Mouse (Mus musculus) heart, embryonic 12.5 days (tissue): ENCODE data around the gene Krt2. TPM values are rescaled to one million over a fixed set of nuclear protein-coding genes. Genes with fewer than 3 reads are reported as not detected.

ENCODE experiments used
- ATAC-seq: fragments of 200-750 bp; cut with Nextera tagmentation; 2 replicates; pipeline ENCODE4 v1.8.0; 2017; ENCODE audit warnings: moderate TSS enrichment, moderate library complexity; ENCODE audit not compliant: insufficient number of reproducible peaks, low FRiP score
- H3K27ac ChIP-seq: fragments of 300-500 bp; sonication (generic); 2 replicates; pipeline ENCODE4 v1.5.1; 2016; ENCODE audit warnings: mild to moderate bottlenecking, moderate library complexity; ENCODE audit not compliant: poor library complexity, severe bottlenecking
- H3K27me3 ChIP-seq: fragments of 300-500 bp; sonication (generic); replicated peaks from 2 replicates; pipeline ENCODE4 v1.6.1; 2016; ENCODE audit warnings: mild to moderate bottlenecking, moderate library complexity
- H3K36me3 ChIP-seq: fragments of 300-500 bp; sonication (generic); 2 replicates; pipeline ENCODE4 v1.6.1; 2016; ENCODE audit warnings: mild to moderate bottlenecking, moderate library complexity
- H3K4me1 ChIP-seq: fragments of 300-500 bp; sonication (generic); replicated peaks from 2 replicates; pipeline ENCODE4 v1.6.1; 2016; ENCODE audit warnings: mild to moderate bottlenecking
- H3K4me2 ChIP-seq: fragments of 300-500 bp; sonication (generic); 2 replicates; pipeline ENCODE4 v1.6.1; 2016; ENCODE audit warnings: mild to moderate bottlenecking, moderate library complexity
- H3K4me3 ChIP-seq: fragments of 300-500 bp; sonication (generic); 2 replicates; pipeline ENCODE4 v1.5.1; 2016; ENCODE audit warnings: mild to moderate bottlenecking
- H3K9ac ChIP-seq: fragments of 300-500 bp; sonication (generic); 2 replicates; pipeline ENCODE4 v1.6.1; 2016; ENCODE audit warnings: mild to moderate bottlenecking, moderate library complexity
- H3K9me3 ChIP-seq: fragments of 300-500 bp; sonication (generic); replicated peaks from 2 replicates; pipeline ENCODE4 v1.6.1; 2016; ENCODE audit warnings: mild to moderate bottlenecking, moderate library complexity
- WGBS: fragments of 180-500 bp; shearing (Covaris S2); methylation state at CpG from one replicate; pipeline ENCODE4 v1.1.7; 2016; 5-methylcytosine and 5-hydroxymethylcytosine counted together
- polyA plus RNA-seq: library from polyadenylated mRNA; unstranded; fragments of >200 nt; fragmentation: Nextera tagmentation; extraction: Ambion mirVana; gene quantifications from 2 replicates; pipeline ENCODE4 v1.2.1, GENCODE M21; 2016

Gene Krt2
- polyA plus RNA-seq, 1 experiment from 2014 or later = not detected

GRCm38 (mm10) chr15:101843192-101843591 lies 25.2 kb upstream of the Krt2 start:
- H3K9ac ChIP-seq = no peak overlapping the region
- no peak overlapping the region for H3K4me2 ChIP-seq
- no peak overlapping the region for H3K4me3 ChIP-seq
- no peak overlapping the region for H3K27ac ChIP-seq
- ATAC-seq = no peak
- WGBS = 65% methylated on average over 9 of the region's 9 CpGs
- no peaks in the 10 kb centered on the region for H3K9me3 ChIP-seq
- peaks cover 6% of the 10 kb centered on the region; the same call in 1 of the 2 replicates for H3K4me1 ChIP-seq
- peaks cover 47% of the 10 kb centered on the region for H3K27me3 ChIP-seq
- no peaks in the 10 kb centered on the region for H3K36me3 ChIP-seq

- Histone ChIP-seq H3K4me1 (no peaks in the 10 kb centered on the region), H3K27ac (no peak overlapping the region), H3K4me3 (no peak overlapping the region), H3K9me3 (no peaks in the 10 kb centered on the region), H3K27me3 (peaks cover 17% of the 10 kb centered on the region), H3K4me2 (no peak overlapping the region), H3K9ac (no peak overlapping the region), H3K36me3 (no peaks in the 10 kb centered on the region)
- no peak for ATAC-seq
- WGBS = 62% methylated on average over 5 of the region's 5 CpGs
These were observed 16.9 kb upstream of the Krt2 start for GRCm38 (mm10) chr15:101834784-101835328.

GRCm38 (mm10) chr15:101833131-101833530 lies 15.2 kb upstream of the Krt2 start:
- Histone ChIP-seq H3K9ac (no peak overlapping the region), H3K4me2 (no peak overlapping the region), H3K4me3 (no peak overlapping the region), H3K27ac (no peak overlapping the region), H3K9me3 (no peaks in the 10 kb centered on the region), H3K36me3 (no peaks in the 10 kb centered on the region), H3K4me1 (no peaks in the 10 kb centered on the region), H3K27me3 (peaks cover 14% of the 10 kb centered on the region; the same call in 1 of the 2 replicates)
- ATAC-seq = no peak
- WGBS = 39% methylated on average over 6 of the region's 6 CpGs

- H3K4me3 ChIP-seq = no peak overlapping the region
- WGBS = 66% methylated on average over 5 of the region's 5 CpGs
- H3K4me2 ChIP-seq = no peak overlapping the region
- no peaks in the 10 kb centered on the region for H3K36me3 ChIP-seq
- no peak overlapping the region for H3K27ac ChIP-seq
- H3K4me1 ChIP-seq = peaks cover 6% of the 10 kb centered on the region
- no peak overlapping the region for H3K9ac ChIP-seq
- peaks cover 17% of the 10 kb centered on the region; the same call in 1 of the 2 replicates for H3K27me3 ChIP-seq
- ATAC-seq = no peak
- H3K9me3 ChIP-seq = no peaks in the 10 kb centered on the region
These were observed 11.5 kb upstream of the Krt2 start for GRCm38 (mm10) chr15:101829441-101829840.

- H3K27ac ChIP-seq = no peak overlapping the region
- 21% methylated on average over 3 of the region's 3 CpGs for WGBS
- H3K4me1 ChIP-seq = peaks cover 9% of the 10 kb centered on the region
- no peak overlapping the region for H3K4me3 ChIP-seq
- no peak overlapping the region for H3K9ac ChIP-seq
- H3K27me3 ChIP-seq = peaks cover 36% of the 10 kb centered on the region
- H3K4me2 ChIP-seq = no peak overlapping the region
- no peaks in the 10 kb centered on the region for H3K36me3 ChIP-seq
- H3K9me3 ChIP-seq = no peaks in the 10 kb centered on the region
- no peak for ATAC-seq
These were observed 3.8 kb upstream of the Krt2 start for GRCm38 (mm10) chr15:101821786-101822185.

- peaks cover 38% of the 10 kb centered on the region for H3K27me3 ChIP-seq
- no peak overlapping the region for H3K4me3 ChIP-seq
- no peak for ATAC-seq
- 72% methylated on average over 11 of the region's 11 CpGs for WGBS
- no peaks in the 10 kb centered on the region for H3K4me1 ChIP-seq
- no peak overlapping the region for H3K27ac ChIP-seq
- no peak overlapping the region for H3K9ac ChIP-seq
- no peaks in the 10 kb centered on the region for H3K9me3 ChIP-seq
- no peak overlapping the region for H3K4me2 ChIP-seq
- no peaks in the 10 kb centered on the region for H3K36me3 ChIP-seq
These were observed 14.7 kb downstream of the Krt2 start for GRCm38 (mm10) chr15:101803052-101803822.

- no peak for ATAC-seq
- no peak within 1 kb of the TSS for H3K9ac ChIP-seq
- peaks cover 38% of the 10 kb centered on the region for H3K27me3 ChIP-seq
- 71% methylated on average over 6 of the region's 6 CpGs for WGBS
- H3K27ac ChIP-seq = no peak within 1 kb of the TSS
- H3K9me3 ChIP-seq = no peaks in the 10 kb centered on the region
- no peaks in the 10 kb centered on the region for H3K36me3 ChIP-seq
- H3K4me2 ChIP-seq = no peak within 1 kb of the TSS
- H3K4me1 ChIP-seq = no peaks in the 10 kb centered on the region
- H3K4me3 ChIP-seq = no peak within 1 kb of the TSS
These were observed 15.6 kb downstream of the Krt2 start, which contains the start of gene Krt73 for GRCm38 (mm10) chr15:101802296-101802835. Krt73 (minus strand) TSS chr15:101802346.

GRCm38 (mm10) chr15:101790867-101791266 lies 27.1 kb downstream of the Krt2 start:
- Histone ChIP-seq H3K4me2 (no peak overlapping the region), H3K9ac (no peak overlapping the region), H3K4me1 (no peaks in the 10 kb centered on the region), H3K9me3 (no peaks in the 10 kb centered on the region), H3K27me3 (peaks cover 48% of the 10 kb centered on the region), H3K27ac (no peak overlapping the region), H3K36me3 (no peaks in the 10 kb centered on the region), H3K4me3 (no peak overlapping the region)
- WGBS = 18% methylated on average over 3 of the region's 3 CpGs
- ATAC-seq = no peak

- no peak within 1 kb of the TSS for H3K27ac ChIP-seq
- no peaks in the 10 kb centered on the region for H3K9me3 ChIP-seq
- ATAC-seq = no peak
- no peaks in the 10 kb centered on the region for H3K4me1 ChIP-seq
- no peak within 1 kb of the TSS for H3K9ac ChIP-seq
- H3K36me3 ChIP-seq = no peaks in the 10 kb centered on the region
- 81% methylated on average over 18 of the region's 18 CpGs for WGBS
- H3K4me2 ChIP-seq = no peak within 1 kb of the TSS
- H3K4me3 ChIP-seq = no peak within 1 kb of the TSS
- peaks cover 50% of the 10 kb centered on the region for H3K27me3 ChIP-seq
These were observed 31.6 kb downstream of the Krt2 start, which contains the start of gene Krt72 for GRCm38 (mm10) chr15:101786360-101786759. Krt72 (minus strand) TSS chr15:101786460.

- Histone ChIP-seq H3K4me1 (no peaks in the 10 kb centered on the region), H3K4me2 (no peak overlapping the region), H3K9me3 (no peaks in the 10 kb centered on the region), H3K36me3 (no peaks in the 10 kb centered on the region), H3K27me3 (peaks cover 68% of the 10 kb centered on the region), H3K9ac (no peak overlapping the region), H3K27ac (no peak overlapping the region), H3K4me3 (no peak overlapping the region)
- 79% methylated on average over 10 of the region's 10 CpGs for WGBS
- no peak for ATAC-seq
These were observed 44.5 kb downstream of the Krt2 start for GRCm38 (mm10) chr15:101773420-101773819.

GRCm38 (mm10) chr15:101772711-101773081 lies 45.3 kb downstream of the Krt2 start:
- Histone ChIP-seq H3K27ac (no peak overlapping the region), H3K4me2 (no peak overlapping the region), H3K27me3 (peaks cover 65% of the 10 kb centered on the region), H3K4me3 (no peak overlapping the region), H3K4me1 (no peaks in the 10 kb centered on the region), H3K36me3 (no peaks in the 10 kb centered on the region), H3K9me3 (no peaks in the 10 kb centered on the region), H3K9ac (no peak overlapping the region)
- WGBS = 4% methylated on average over 5 of the region's 5 CpGs
- ATAC-seq = peak; percentile 45; the same call in 1 of the 2 replicates
